Mouse (Mus musculus): ENCODE results near the gene Rnf152.

The Rnf152 gene

DNA sequence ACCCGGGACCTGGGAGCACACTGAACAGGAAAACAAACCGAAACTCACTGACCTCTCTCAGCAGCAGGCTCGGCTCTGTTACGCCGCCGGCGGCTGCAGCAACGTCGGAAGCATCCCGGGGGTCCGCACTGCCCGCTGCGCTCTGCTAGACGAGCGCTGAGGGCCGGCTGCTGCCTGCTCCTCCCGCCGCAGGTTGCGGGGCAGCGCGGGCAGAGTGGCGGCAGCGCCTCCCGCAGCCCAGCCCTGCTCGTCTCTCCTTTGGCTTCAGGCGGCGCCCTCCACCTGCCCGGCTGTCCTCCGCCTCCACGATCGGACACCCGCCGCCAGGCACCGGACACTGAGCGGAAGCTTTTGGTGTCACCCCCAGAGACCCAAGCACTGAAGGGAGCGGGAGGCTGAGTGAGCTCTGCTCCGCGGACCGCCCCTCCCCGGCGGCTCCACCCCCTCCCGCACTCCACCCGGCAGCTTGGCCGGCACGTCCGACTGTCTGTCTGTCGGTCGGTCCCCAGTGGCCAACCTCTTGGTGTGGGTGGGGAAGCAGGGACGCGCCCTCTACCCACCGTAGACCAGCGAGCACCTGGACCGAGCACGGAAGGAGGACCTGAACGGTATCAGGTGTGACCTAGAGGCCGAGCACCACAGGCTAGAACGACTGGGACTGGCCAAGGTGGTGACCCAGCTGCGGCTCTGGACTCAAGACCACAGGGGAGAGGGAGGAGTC lies at the start of gene Rnf152:
TSS of gene Rnf152 (minus strand) at position 420 of the 721 bp plus-strand sequence.
- in situ Hi-C loops (cut with MboI; ENCODE audit: low pct_unique_long_range_greater_than_20kb in 1 of 2, low sequenced_read_pairs in 2 of 2, unreplicated experiment in 1 of 2) = loop anchor here in 1 of 2 experiments (25.0 kb wide), 1 partner anchor 369 kb away; no protein-coding TSS in a partner anchor

DNA sequence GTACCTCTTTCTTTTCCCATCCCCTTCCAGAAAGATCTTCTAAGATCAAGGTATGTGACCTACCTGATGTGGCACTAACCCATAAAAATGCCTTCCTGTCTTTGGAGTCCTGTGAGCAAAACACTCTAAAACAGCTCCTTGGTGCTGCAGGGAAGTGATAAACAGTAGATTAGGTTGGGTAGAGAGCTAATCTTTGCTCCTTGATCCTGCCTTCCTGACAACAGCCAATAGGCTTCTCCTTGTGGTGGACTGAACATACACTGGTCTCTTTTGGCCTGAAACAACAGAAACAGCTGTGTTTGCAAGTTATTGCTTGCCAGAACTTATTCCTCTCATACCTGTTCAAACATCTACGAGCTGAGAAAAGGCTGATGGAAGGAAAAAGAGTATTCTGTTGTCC lies 46.3 kb upstream of the Rnf152 start:
- in situ Hi-C loops (cut with MboI; ENCODE audit: low pct_unique_long_range_greater_than_20kb in 1 of 2, low sequenced_read_pairs in 2 of 2, unreplicated experiment in 1 of 2) = no loop called here

DNA sequence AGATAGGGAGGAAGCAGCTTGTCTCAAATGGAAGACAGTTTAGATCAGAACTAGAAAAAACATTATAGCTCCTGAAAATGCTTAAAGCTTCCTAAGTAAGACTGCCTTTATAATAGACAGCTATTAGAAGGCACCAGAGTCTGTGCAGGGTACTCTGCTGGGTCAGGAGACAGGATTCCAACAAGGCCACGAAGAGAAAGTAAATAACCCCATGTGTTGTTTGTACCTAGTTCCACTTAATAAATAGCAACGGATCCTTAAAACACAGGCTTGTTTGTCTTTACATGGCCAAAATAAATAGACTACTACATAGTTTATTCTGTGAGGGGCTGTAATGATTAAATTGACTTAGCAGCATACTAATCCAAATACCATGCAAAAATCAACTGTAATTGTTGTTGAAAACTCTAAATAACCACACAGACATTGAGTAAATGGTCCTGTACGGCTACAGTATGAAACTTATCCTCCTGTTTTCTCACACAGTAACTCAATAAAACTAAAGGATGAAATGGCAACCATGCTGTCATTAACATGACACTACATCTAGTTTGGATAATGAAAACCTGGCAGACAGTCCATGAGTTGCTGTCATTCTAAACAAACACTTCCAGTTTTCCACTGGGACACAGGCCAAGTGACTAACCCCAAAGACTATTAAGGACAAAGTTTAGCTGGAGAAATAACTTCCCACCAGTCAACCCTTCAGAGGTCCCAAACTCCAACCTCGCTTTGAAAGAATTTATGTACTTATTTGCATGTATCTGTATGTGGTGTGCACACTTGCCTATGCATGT lies 27.8 kb upstream of the Rnf152 start:
- in situ Hi-C loops (cut with MboI; ENCODE audit: low pct_unique_long_range_greater_than_20kb in 1 of 2, low sequenced_read_pairs in 2 of 2, unreplicated experiment in 1 of 2) = no loop called here

DNA sequence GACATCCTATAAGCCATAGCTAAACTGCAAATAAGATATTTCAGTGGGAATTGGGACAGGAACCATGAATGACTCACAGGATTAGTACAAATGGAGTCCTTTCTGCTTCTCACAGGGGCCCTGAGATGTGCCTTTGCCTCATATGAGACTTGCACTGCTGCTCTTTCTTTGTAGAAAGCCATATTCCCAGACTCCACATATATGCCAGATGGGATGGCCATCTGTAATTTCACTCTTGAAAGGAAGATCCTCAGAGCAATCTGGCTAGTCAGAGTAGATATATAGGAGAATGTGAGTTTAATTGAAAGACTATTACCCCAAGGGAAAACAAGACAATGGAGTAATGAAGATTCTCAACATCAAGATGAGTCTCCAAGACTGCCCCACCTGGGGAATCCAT lies 21.0 kb upstream of the Rnf152 start:
- in situ Hi-C loops (cut with MboI; ENCODE audit: low pct_unique_long_range_greater_than_20kb in 1 of 2, low sequenced_read_pairs in 2 of 2, unreplicated experiment in 1 of 2) = no loop called here

DNA sequence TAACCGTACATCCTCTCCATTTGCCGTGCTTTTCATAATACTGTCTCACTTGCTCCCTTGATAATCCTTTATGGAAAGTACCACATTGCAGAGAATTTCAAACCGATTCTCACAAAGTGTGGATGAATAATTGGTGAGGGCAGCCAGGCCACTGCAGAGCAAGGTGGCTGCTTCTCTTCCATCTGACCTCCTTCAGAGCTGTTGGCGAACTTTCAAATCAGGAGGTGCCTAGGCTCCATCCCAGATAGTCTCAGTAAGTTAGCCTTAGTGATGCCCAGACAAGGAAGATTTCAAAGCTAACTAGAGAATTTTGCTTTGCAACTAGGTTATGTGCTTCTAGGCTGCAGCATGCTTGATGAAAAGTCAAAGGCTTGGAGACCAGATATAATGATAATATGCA lies 18.1 kb upstream of the Rnf152 start:
- in situ Hi-C loops (cut with MboI; ENCODE audit: low pct_unique_long_range_greater_than_20kb in 1 of 2, low sequenced_read_pairs in 2 of 2, unreplicated experiment in 1 of 2) = loop anchor here in 1 of 2 experiments (25.0 kb wide), 1 partner anchor 387 kb away; no protein-coding TSS in a partner anchor

DNA sequence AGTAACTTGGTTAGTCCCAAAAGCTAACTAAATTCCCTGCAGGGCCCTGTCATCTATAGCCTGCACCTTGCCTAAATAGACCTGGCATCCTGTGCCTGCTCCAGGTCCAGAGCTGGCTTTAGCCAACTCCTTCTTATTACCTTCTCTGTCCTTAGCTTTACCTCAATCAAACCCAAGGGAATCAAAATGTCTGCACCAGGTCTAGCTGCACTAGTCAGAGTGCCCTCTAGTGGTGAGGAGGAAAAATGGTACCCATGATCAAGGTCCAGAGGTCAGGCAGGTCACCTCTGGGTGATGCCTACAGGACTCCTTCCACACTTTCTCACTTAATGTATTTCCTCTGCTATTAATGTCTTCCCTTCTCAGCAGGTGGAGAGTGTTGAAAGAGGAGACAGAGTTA lies 6.2 kb upstream of the Rnf152 start:
- in situ Hi-C loops (cut with MboI; ENCODE audit: low pct_unique_long_range_greater_than_20kb in 1 of 2, low sequenced_read_pairs in 2 of 2, unreplicated experiment in 1 of 2) = loop anchor here in 1 of 2 experiments (25.0 kb wide), 1 partner anchor 375 kb away; no protein-coding TSS in a partner anchor

DNA sequence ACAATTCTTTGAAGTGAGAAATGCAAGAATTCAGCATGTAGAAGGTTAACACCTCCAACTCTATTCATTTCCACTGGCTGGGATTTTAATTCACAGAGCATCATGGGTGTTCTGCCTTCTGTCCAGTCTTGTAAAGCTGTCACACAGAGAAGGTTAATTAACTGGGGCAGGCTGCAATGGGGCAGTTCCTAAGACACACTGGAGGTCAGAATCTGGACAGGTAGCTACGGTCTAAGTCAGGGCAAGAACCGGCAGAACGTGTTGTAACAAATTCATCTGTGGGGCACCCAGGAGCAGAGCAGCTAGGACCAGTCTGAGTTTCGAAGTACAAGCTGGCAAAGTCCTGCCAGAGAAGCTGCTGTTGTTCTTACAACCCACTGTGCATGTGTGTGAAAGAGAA lies 2.4 kb upstream of the Rnf152 start:
- in situ Hi-C loops (cut with MboI; ENCODE audit: low pct_unique_long_range_greater_than_20kb in 1 of 2, low sequenced_read_pairs in 2 of 2, unreplicated experiment in 1 of 2) = loop anchor here in 1 of 2 experiments (25.0 kb wide), 1 partner anchor 372 kb away; no protein-coding TSS in a partner anchor

DNA sequence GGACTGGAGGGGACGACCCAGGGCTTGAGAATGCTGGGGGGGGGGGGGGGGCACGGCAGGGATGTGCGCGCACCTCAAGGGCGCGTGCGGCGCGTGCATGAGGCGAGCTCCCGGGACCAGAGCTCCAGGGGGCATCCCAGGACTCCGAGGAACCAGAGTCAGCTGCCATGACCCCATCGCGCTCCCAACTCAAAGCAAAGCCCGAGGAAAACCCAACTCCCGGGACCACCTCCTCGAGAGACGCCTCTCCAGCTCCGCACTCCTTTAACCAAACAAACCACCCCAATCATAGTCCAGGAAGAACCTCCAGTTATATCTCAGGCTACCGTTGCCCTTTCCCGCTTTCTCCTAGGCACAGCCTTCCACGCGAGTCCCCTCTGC lies 610 bp downstream of the Rnf152 start:
- in situ Hi-C loops (cut with MboI; ENCODE audit: low pct_unique_long_range_greater_than_20kb in 1 of 2, low sequenced_read_pairs in 2 of 2, unreplicated experiment in 1 of 2) = loop anchor here in 1 of 2 experiments (25.0 kb wide), 1 partner anchor 369 kb away; no protein-coding TSS in a partner anchor

DNA sequence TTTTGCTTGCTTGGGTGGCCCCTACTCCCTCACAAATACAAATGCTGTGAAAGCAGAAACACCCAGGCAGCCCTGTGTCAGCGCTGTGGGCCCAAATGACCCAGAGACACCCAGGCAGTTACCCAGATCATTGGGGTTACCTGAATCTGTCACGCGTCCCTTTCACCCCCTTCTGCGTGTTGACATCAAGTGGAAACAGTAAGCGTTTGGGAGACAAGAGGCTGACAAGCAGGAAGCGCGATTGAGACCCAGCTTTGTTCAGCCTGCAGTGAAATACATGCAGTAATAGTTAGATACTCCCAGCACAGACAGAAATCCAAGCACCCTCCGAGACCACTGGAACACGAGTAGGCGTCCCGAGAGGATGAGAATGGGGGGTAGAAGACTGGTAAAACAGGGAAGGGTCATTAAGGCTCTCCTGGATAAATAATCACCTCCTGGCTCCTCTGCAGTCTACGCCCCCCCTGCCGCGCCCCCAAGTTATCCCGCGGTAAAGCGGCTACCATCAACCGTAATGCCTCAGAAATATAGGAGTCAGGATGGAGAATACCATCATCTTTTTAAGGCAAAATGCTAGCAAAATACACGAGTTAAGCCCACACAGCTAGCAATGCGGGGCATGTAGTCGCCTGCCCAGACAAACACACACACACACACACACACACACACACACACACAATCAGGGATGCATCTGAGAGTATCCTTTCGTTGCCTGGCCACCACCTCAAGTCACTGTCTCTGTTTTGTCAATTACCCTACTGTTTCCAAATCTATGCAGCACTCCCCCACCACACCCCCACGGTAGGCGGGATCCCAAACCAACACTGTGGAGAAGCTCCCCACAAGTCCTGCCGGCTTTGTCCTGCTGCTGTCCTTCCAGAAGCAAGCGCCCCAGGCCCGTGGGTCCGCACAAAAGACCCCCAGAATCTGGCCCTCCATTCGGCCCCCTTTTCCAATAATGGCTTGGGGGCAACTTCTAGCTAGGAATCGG lies 1.3 kb downstream of the Rnf152 start:
- in situ Hi-C loops (cut with MboI; ENCODE audit: low pct_unique_long_range_greater_than_20kb in 1 of 2, low sequenced_read_pairs in 2 of 2, unreplicated experiment in 1 of 2) = loop anchor here in 1 of 2 experiments (25.0 kb wide), 1 partner anchor 368 kb away; no protein-coding TSS in a partner anchor

DNA sequence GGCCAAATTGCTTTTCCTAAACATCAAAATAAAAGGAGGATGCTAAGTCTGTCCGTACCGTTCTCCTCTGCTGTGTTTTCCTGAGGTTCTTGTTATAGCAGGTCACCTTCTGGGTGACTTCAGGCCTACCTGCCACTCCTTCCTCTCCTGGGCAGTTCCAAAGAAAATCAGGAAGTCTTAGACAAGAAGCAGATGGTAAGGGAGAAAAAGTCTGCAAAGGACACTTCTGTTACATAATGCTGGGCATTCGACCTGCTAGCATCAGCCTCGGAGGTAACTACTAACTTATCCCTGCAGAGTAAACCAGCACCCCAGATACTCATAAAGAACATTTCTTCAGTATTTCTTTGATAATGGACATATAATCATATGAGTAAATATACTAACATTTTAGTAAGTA lies 4.7 kb downstream of the Rnf152 start:
- in situ Hi-C loops (cut with MboI; ENCODE audit: low pct_unique_long_range_greater_than_20kb in 1 of 2, low sequenced_read_pairs in 2 of 2, unreplicated experiment in 1 of 2) = loop anchor here in 1 of 2 experiments (25.0 kb wide), 1 partner anchor 365 kb away; no protein-coding TSS in a partner anchor

DNA sequence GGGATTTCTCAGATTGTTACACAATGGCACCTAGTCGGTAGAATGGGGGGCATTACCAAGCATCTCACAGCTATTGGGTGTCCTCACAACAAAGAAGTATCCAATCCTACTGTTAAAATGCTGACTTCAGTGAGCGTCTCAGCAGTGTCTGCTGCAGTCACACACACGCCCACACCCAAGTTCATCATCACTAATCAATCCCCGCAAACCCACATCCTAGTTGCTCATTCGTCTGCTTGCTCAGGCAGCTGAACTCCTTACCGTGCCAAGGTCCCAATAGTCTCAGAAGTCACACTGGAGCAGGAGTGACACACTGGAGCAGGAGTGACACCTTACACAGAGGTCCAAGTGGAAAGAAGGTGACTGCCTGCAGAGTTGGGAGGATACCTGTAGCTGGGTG lies 14.2 kb downstream of the Rnf152 start:
- in situ Hi-C loops (cut with MboI; ENCODE audit: low pct_unique_long_range_greater_than_20kb in 1 of 2, low sequenced_read_pairs in 2 of 2, unreplicated experiment in 1 of 2) = loop anchor here in 1 of 2 experiments (25.0 kb wide), 1 partner anchor 355 kb away; no protein-coding TSS in a partner anchor

DNA sequence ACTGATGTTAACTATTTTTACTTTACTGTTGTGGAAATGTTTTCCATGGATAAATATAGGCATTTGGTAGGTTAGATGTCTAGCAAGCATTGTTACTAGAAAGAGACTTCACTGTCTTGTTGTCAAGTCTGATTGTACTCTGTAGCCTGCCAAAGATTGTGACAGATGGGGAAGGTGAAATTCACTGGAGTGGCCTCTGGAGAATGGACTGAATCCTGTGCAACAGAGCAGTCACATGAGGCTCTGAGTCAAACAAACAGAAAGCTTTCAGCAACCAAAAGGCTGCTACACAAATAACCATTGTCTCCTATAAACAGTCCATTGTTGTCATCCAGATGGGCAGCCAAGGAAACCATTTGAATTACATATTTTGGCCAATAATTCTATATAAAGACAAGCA lies 15.6 kb downstream of the Rnf152 start:
- in situ Hi-C loops (cut with MboI; ENCODE audit: low pct_unique_long_range_greater_than_20kb in 1 of 2, low sequenced_read_pairs in 2 of 2, unreplicated experiment in 1 of 2) = loop anchor here in 1 of 2 experiments (25.0 kb wide), 1 partner anchor 354 kb away; no protein-coding TSS in a partner anchor

DNA sequence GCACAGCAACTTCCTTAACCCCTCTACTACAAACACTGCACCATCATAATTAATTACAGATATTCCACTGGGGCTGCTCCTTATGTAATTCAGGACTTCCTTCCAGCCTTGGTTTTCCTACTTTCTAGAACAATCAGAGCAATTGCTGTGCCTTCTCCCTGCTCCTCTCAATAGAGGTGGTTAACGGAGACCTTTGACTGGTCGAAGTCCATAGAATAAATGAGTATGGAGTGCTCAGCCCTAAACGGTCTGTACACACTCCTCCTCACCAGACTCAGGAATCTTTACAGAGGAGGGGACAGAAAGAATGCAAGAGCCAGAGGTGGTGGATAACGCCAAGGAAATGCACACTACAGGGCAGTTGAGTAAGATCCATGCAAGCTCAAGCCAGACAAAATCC lies 19.1 kb downstream of the Rnf152 start:
- in situ Hi-C loops (cut with MboI; ENCODE audit: low pct_unique_long_range_greater_than_20kb in 1 of 2, low sequenced_read_pairs in 2 of 2, unreplicated experiment in 1 of 2) = loop anchor here in 1 of 2 experiments (25.0 kb wide), 1 partner anchor 350 kb away; no protein-coding TSS in a partner anchor

DNA sequence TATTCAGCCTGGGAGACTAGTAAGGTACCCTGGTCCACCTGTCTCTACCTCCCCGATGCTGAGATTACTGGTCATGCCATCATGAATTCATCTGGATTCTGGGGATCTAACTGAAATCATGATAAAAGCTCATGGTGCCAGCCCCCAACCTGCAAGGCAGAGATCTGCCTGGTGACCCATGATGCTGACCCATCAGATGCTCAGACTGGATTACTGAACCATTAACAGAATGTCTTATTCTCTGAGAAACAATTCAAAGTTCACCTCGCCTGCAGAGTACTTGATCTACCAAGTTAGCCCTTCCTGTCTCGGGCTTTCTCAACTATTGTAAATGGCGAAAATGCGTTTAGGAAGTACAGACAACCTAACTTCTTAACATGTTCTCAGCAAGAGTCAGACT lies 20.4 kb downstream of the Rnf152 start:
- in situ Hi-C loops (cut with MboI; ENCODE audit: low pct_unique_long_range_greater_than_20kb in 1 of 2, low sequenced_read_pairs in 2 of 2, unreplicated experiment in 1 of 2) = loop anchor here in 1 of 2 experiments (25.0 kb wide), 1 partner anchor 349 kb away; no protein-coding TSS in a partner anchor

DNA sequence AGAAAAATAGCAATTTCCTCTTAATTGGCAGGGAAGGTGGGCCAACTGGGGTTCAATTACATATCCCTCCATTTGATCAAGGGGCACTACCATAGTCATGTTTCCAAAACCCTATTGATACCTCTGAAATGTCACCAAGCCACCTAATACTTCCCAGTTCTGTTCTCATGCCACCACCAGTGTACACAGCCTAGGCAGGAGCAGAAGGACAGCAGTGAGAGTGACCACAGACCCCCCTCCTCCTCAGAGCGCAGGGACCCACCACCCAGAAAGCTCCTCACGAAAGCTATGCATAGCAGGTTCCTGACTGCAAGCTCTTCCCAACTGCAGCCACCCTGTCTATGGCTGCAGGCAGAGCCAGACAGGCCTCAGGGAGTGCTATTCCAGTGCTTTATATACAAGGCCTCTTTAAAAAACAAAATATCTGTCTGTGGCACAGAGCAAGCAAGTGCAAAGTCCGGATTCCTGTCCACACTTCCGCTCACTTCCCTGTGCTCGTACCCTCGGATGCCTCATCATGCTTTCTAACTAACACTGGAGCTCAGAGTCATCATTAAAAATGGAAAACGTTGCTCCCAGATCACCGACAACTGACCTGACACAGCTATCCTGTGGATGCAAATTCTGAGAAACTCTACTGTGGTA lies 24.3 kb downstream of the Rnf152 start:
- in situ Hi-C loops (cut with MboI; ENCODE audit: low pct_unique_long_range_greater_than_20kb in 1 of 2, low sequenced_read_pairs in 2 of 2, unreplicated experiment in 1 of 2) = loop anchor here in 1 of 2 experiments (25.0 kb wide), 1 partner anchor 345 kb away; no protein-coding TSS in a partner anchor

DNA sequence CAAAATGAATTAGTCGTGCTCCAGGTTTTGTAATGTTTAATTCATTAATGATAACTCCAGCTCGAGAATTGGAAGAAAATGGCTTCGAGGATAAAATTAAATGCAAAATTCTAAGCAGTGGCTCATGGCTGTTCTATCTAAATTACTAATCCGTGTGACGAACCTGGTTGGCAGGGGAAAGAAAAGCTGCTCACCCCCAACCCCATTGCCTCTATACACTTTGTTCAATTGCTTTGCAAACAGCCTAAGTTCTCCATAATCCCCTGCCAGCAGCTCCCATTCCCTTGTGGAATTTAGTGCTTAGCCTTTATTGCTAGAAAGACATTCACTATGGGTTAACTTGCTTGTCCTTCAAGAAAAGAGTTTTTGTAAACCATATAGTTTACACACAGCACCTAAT lies 24.9 kb downstream of the Rnf152 start:
- in situ Hi-C loops (cut with MboI; ENCODE audit: low pct_unique_long_range_greater_than_20kb in 1 of 2, low sequenced_read_pairs in 2 of 2, unreplicated experiment in 1 of 2) = loop anchor here in 1 of 2 experiments (25.0 kb wide), 1 partner anchor 344 kb away; no protein-coding TSS in a partner anchor
